Mouse (Mus musculus): ENCODE results near the gene Gm4969. TPM values are rescaled to one million over a fixed set of nuclear protein-coding genes. Genes with fewer than 3 reads are reported as not detected.

The Gm4969 gene
- total and polyA plus RNA-seq, 3 experiments = not detected

GRCm38 (mm10) chr7:19095751-19096110 is 22.4 kb downstream of the Gm4969 start:
- Histone ChIP-seq H3K9ac (ENCODE audit: low read depth, low read length) (peak overlapping the region; percentile 4), H3K4me1 (ENCODE audit: control insufficient read depth, insufficient read depth, low read length) (peaks cover 7% of the 10 kb centered on the region), H3K4me3 (peak overlapping the region; percentile 85), H3K27me3 (ENCODE audit: control insufficient read depth, insufficient read depth, low read length) (no peaks in the 10 kb centered on the region), H3K27ac (peak overlapping the region; percentile 96), H3K36me3 (ENCODE audit: control insufficient read depth, insufficient read depth, low read length) (no peaks in the 10 kb centered on the region), H3K79me2 (replicated peaks; ENCODE audit: control insufficient read depth, insufficient read depth, low read length) (no peaks in the 10 kb centered on the region)
- WGBS = under 1% methylated on average over 19 of the region's 19 CpGs
- peak in 1 of 2 experiments; percentile 70 for DNase-seq
- TF ChIP-seq CTCF (IDR thresholded peaks at IDR 0.05) (no peak), POLR2A (IDR thresholded peaks at IDR 0.05; ENCODE audit: insufficient read depth, low read depth, low read length) (no peak), EP300 (IDR thresholded peaks at IDR 0.05; ENCODE audit: insufficient read depth, low read depth, low read length) (no peak)
- intact Hi-C loops (cut with DNase I) = no loop called here

- H3K9ac ChIP-seq (ENCODE audit: low read depth, low read length) = peak overlapping the region; percentile 89
- under 1% methylated on average over 85 of the region's 87 CpGs for WGBS
- peak overlapping the region; percentile 96 for H3K27ac ChIP-seq
- no peaks in the 10 kb centered on the region; the same call in 1 of the 2 replicates for H3K36me3 ChIP-seq (ENCODE audit: control insufficient read depth, insufficient read depth, low read length)
- H3K4me3 ChIP-seq = peak overlapping the region; percentile 85
- no peaks in the 10 kb centered on the region for H3K79me2 ChIP-seq (replicated peaks; ENCODE audit: control insufficient read depth, insufficient read depth, low read length)
- H3K27me3 ChIP-seq (ENCODE audit: control insufficient read depth, insufficient read depth, low read length) = no peaks in the 10 kb centered on the region
- DNase-seq = peak; percentile 71 to 75
- H3K4me1 ChIP-seq (ENCODE audit: control insufficient read depth, insufficient read depth, low read length) = peaks cover 6% of the 10 kb centered on the region
- intact Hi-C loops (cut with DNase I) = no loop called here
- TF ChIP-seq CTCF (IDR thresholded peaks at IDR 0.05) = no peak
Measured at GRCm38 (mm10) chr7:19094826-19095750, 23.1 kb downstream of the Gm4969 start.

GRCm38 (mm10) chr7:19094471-19094825 is 23.7 kb downstream of the Gm4969 start, which contains the start of gene Six5:
TSS of gene Six5 (plus strand) at chr7:19094594.
- DNase-seq = peak in 1 of 2 experiments; percentile 73
- Histone ChIP-seq H3K4me3 (peak within 1 kb of the TSS; percentile 85), H3K4me1 (ENCODE audit: control insufficient read depth, insufficient read depth, low read length) (peaks cover 6% of the 10 kb centered on the region), H3K9ac (ENCODE audit: low read depth, low read length) (peak within 1 kb of the TSS; percentile 89), H3K27ac (peak within 1 kb of the TSS; percentile 96), H3K27me3 (ENCODE audit: control insufficient read depth, insufficient read depth, low read length) (no peaks in the 10 kb centered on the region), H3K79me2 (replicated peaks; ENCODE audit: control insufficient read depth, insufficient read depth, low read length) (no peaks in the 10 kb centered on the region), H3K36me3 (ENCODE audit: control insufficient read depth, insufficient read depth, low read length) (no peaks in the 10 kb centered on the region; the same call in 1 of the 2 replicates)
- TF ChIP-seq EP300 (IDR thresholded peaks at IDR 0.05; ENCODE audit: insufficient read depth, low read depth, low read length) = no peak
- TF ChIP-seq CTCF (IDR thresholded peaks at IDR 0.05) = no peak
- TF ChIP-seq POLR2A (IDR thresholded peaks at IDR 0.05; ENCODE audit: insufficient read depth, low read depth, low read length) = no peak
- intact Hi-C loops (cut with DNase I) = no loop called here
- WGBS = 2% methylated on average over 28 of the region's 36 CpGs

- intact Hi-C loops (cut with DNase I) = loop anchor here (1.0 kb wide), 1 partner anchor 25 kb away; no protein-coding TSS in a partner anchor
Measured at GRCm38 (mm10) chr7:19093537-19094385, 24.4 kb downstream of the Gm4969 start.

GRCm38 (mm10) chr7:19093174-19093521 is 25.0 kb downstream of the Gm4969 start:
- 2% methylated on average over 11 of the region's 15 CpGs for WGBS
- Histone ChIP-seq H3K4me1 (ENCODE audit: control insufficient read depth, insufficient read depth, low read length) (peaks cover 6% of the 10 kb centered on the region), H3K27ac (peak overlapping the region; percentile 96)

More at GRCm38 (mm10) chr7:19093537-19094385, 24.4 kb downstream of the Gm4969 start:
- Histone ChIP-seq H3K27ac (peak overlapping the region; percentile 96), H3K4me1 (ENCODE audit: control insufficient read depth, insufficient read depth, low read length) (peaks cover 6% of the 10 kb centered on the region), H3K9ac (ENCODE audit: low read depth, low read length) (peak overlapping the region; percentile 89), H3K79me2 (replicated peaks; ENCODE audit: control insufficient read depth, insufficient read depth, low read length) (no peaks in the 10 kb centered on the region), H3K27me3 (ENCODE audit: control insufficient read depth, insufficient read depth, low read length) (no peaks in the 10 kb centered on the region), H3K36me3 (ENCODE audit: control insufficient read depth, insufficient read depth, low read length) (no peaks in the 10 kb centered on the region; the same call in 1 of the 2 replicates), H3K4me3 (peak overlapping the region; percentile 85)
- TF ChIP-seq EP300 (IDR thresholded peaks at IDR 0.05; ENCODE audit: insufficient read depth, low read depth, low read length) (peak; percentile 66; the same call in 1 of the 2 replicates), CTCF (IDR thresholded peaks at IDR 0.05) (no peak), POLR2A (IDR thresholded peaks at IDR 0.05; ENCODE audit: insufficient read depth, low read depth, low read length) (peak; percentile 83)
- peak; percentile 96 to 98 for DNase-seq
- WGBS = under 1% methylated on average over 45 of the region's 45 CpGs

More at GRCm38 (mm10) chr7:19093174-19093521, 25.0 kb downstream of the Gm4969 start:
- peak; percentile 89 to 92 for DNase-seq
- H3K9ac ChIP-seq (ENCODE audit: low read depth, low read length) = peak overlapping the region; percentile 18
- TF ChIP-seq POLR2A (IDR thresholded peaks at IDR 0.05; ENCODE audit: insufficient read depth, low read depth, low read length) (no peak), CTCF (IDR thresholded peaks at IDR 0.05) (peak; percentile 83), EP300 (IDR thresholded peaks at IDR 0.05; ENCODE audit: insufficient read depth, low read depth, low read length) (0 out of 2 replicates have a peak, but pooled peaks have one; percentile 15)
- intact Hi-C loops (cut with DNase I) = loop anchor here (1.0 kb wide), 1 partner anchor 25 kb away; no protein-coding TSS in a partner anchor
- no peaks in the 10 kb centered on the region for H3K27me3 ChIP-seq (ENCODE audit: control insufficient read depth, insufficient read depth, low read length)
- H3K36me3 ChIP-seq (ENCODE audit: control insufficient read depth, insufficient read depth, low read length) = no peaks in the 10 kb centered on the region; the same call in 1 of the 2 replicates
- peak overlapping the region; percentile 85 for H3K4me3 ChIP-seq
- no peaks in the 10 kb centered on the region for H3K79me2 ChIP-seq (replicated peaks; ENCODE audit: control insufficient read depth, insufficient read depth, low read length)
